Mouse (Mus musculus): Measurements from ENCODE around the gene Cfdp1. TPM values are rescaled to one million over a fixed set of nuclear protein-coding genes. Genes with fewer than 3 reads are reported as not detected.
A peak's percentile ranks its signal among the peaks of the same experiment; 100 is the strongest.

The Cfdp1 gene
- polyA plus RNA-seq, 1 experiment from 2014 or later, result 98.6 TPM

DNA sequence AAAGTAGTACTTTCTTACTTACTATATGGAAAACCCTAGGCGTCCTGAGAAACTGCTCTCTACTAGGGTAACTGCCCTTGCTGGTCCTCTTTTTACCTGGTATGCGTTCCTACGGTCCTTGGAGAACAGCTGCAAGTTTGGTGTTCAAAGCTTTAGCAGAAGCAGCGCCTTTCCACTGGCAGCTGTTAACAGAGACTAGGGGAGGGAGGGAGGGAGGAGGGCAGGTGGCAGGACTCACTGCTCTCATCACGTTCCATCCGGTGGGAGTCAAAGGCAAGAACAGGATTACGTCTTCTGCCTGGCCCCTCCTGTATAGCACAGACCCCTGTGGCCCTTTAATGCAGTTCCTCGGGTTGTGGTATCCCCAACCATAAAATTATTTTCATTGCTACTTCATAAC lies 50.7 kb downstream of the Cfdp1 start:
- H3K9me3 ChIP-seq (ENCODE audit: control insufficient read depth, low read length), result no peaks in the 10 kb centered on the region
- no peak for ATAC-seq (ENCODE audit: low FRiP score, low TSS enrichment)
- no peak overlapping the region for H3K4me3 ChIP-seq (ENCODE audit: low read depth, low read length)
- 67% methylated on average over 8 of the region's 8 CpGs for WGBS
- peaks cover 2% of the 10 kb centered on the region; the same call in 1 of the 2 replicates for H3K36me3 ChIP-seq (ENCODE audit: control insufficient read depth, insufficient read depth, low read length)
- H3K4me1 ChIP-seq (replicated peaks; ENCODE audit: control insufficient read depth, insufficient read depth), result no peaks in the 10 kb centered on the region
- DNase-seq (ENCODE audit: low spot score), result no peak
- peak overlapping the region; percentile 53 for H3K27ac ChIP-seq (replicated peaks)
- H3K4me2 ChIP-seq (replicated peaks; ENCODE audit: low read depth), result no peak overlapping the region
- TF ChIP-seq EP300 (optimal IDR thresholded peaks at IDR 0.05) (no peak), CTCF (IDR thresholded peaks at IDR 0.05; ENCODE audit: low read depth) (no peak)
- no peaks in the 10 kb centered on the region for H3K27me3 ChIP-seq (ENCODE audit: control insufficient read depth, insufficient read depth, low read length)
- no peak overlapping the region for H3K9ac ChIP-seq (ENCODE audit: low read length)

DNA sequence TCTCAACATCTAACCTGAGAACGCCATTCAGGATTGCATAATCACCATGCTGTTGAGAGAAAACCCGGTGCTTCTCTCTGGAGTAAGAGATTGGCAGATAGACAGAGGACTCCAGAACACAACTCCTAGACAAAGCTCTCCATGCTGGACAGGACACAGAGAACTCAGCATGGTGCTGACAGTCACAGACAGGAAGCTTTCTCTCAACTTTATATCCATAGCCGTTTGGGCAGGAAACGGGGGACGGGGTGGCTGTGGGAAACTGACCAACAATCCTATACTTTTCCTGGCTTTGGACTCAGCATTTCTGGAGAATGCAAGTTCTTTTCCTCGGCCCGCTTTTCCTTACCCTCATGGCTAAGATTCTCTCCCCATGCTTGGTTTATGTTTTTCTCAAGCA lies 51.8 kb downstream of the Cfdp1 start:
- no peak for DNase-seq (ENCODE audit: low spot score)
- Histone ChIP-seq H3K27me3 (ENCODE audit: control insufficient read depth, insufficient read depth, low read length) (no peaks in the 10 kb centered on the region), H3K9ac (ENCODE audit: low read length) (no peak overlapping the region), H3K27ac (replicated peaks) (peak overlapping the region; percentile 53), H3K4me1 (replicated peaks; ENCODE audit: control insufficient read depth, insufficient read depth) (no peaks in the 10 kb centered on the region), H3K36me3 (ENCODE audit: control insufficient read depth, insufficient read depth, low read length) (no peaks in the 10 kb centered on the region), H3K9me3 (ENCODE audit: control insufficient read depth, low read length) (no peaks in the 10 kb centered on the region), H3K4me3 (ENCODE audit: low read depth, low read length) (no peak overlapping the region), H3K4me2 (replicated peaks; ENCODE audit: low read depth) (no peak overlapping the region)
- ATAC-seq (ENCODE audit: low FRiP score, low TSS enrichment), result no peak
- TF ChIP-seq EP300 (optimal IDR thresholded peaks at IDR 0.05) (no peak), CTCF (IDR thresholded peaks at IDR 0.05; ENCODE audit: low read depth) (no peak)
- WGBS, result 78% methylated on average over 7 of the region's 7 CpGs

DNA sequence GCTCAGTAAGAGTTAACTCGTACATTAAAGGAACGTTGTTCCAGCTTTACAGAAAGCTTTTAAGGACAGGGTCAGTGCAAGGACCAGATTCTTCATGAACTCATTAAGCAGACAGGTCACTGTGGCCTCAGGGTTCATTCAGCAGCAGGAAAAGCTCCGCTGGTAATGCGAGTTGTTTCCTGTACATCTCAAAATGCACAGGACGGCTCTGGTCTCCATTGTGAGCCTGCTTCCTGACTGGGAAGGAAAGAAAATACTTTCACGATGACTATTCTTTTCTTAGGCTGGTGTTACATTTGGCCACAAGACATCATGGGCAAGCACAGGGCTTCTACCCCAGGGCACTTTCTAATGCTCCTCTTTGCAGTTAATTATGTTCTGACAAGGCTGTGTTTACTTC lies 52.6 kb downstream of the Cfdp1 start:
- DNase-seq (ENCODE audit: low spot score), result no peak
- Histone ChIP-seq H3K4me3 (ENCODE audit: low read depth, low read length) (no peak overlapping the region), H3K4me2 (replicated peaks; ENCODE audit: low read depth) (no peak overlapping the region), H3K36me3 (ENCODE audit: control insufficient read depth, insufficient read depth, low read length) (no peaks in the 10 kb centered on the region), H3K9me3 (ENCODE audit: control insufficient read depth, low read length) (no peaks in the 10 kb centered on the region), H3K27ac (replicated peaks) (no peak overlapping the region), H3K9ac (ENCODE audit: low read length) (no peak overlapping the region), H3K4me1 (replicated peaks; ENCODE audit: control insufficient read depth, insufficient read depth) (no peaks in the 10 kb centered on the region), H3K27me3 (ENCODE audit: control insufficient read depth, insufficient read depth, low read length) (no peaks in the 10 kb centered on the region)
- 45% methylated on average over 6 of the region's 6 CpGs for WGBS
- no peak; the same call in 1 of the 2 replicates for ATAC-seq (ENCODE audit: low FRiP score, low TSS enrichment)
- TF ChIP-seq CTCF (IDR thresholded peaks at IDR 0.05; ENCODE audit: low read depth) (no peak), EP300 (optimal IDR thresholded peaks at IDR 0.05) (no peak)

DNA sequence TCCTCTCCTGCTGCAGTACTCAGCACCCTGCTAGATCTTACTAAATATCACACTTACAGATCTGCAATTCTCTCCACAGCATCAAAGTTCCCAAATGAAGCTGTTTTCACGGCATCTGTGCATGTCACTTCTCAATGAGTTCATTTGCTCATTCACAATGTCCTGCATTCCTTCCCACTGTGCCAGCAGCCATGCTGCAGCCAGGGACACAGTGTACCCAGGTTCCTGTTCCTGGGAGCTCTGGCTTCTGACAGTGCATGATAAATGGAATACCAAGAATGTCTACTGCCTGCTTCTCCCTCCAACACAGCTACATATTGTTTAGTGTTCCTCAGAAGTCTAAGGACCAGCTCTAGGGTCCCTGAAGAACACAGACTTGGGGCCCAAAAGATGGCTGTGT lies 57.6 kb downstream of the Cfdp1 start:
- H3K27ac ChIP-seq (replicated peaks), result no peak overlapping the region
- TF ChIP-seq EP300 (optimal IDR thresholded peaks at IDR 0.05) (no peak), CTCF (IDR thresholded peaks at IDR 0.05; ENCODE audit: low read depth) (no peak)
- H3K4me2 ChIP-seq (replicated peaks; ENCODE audit: low read depth), result no peak overlapping the region
- no peak overlapping the region for H3K9ac ChIP-seq (ENCODE audit: low read length)
- H3K36me3 ChIP-seq (ENCODE audit: control insufficient read depth, insufficient read depth, low read length), result no peaks in the 10 kb centered on the region
- DNase-seq (ENCODE audit: low spot score) (no peak), ATAC-seq (ENCODE audit: low FRiP score, low TSS enrichment) (0 out of 2 replicates have a peak, but pooled peaks have one; percentile 38)
- H3K4me1 ChIP-seq (replicated peaks; ENCODE audit: control insufficient read depth, insufficient read depth), result no peaks in the 10 kb centered on the region
- H3K9me3 ChIP-seq (ENCODE audit: control insufficient read depth, low read length), result no peaks in the 10 kb centered on the region
- H3K4me3 ChIP-seq (ENCODE audit: low read depth, low read length), result no peak overlapping the region
- WGBS, result 44% methylated on average over 1 of the region's 1 CpGs
- H3K27me3 ChIP-seq (ENCODE audit: control insufficient read depth, insufficient read depth, low read length), result no peaks in the 10 kb centered on the region

DNA sequence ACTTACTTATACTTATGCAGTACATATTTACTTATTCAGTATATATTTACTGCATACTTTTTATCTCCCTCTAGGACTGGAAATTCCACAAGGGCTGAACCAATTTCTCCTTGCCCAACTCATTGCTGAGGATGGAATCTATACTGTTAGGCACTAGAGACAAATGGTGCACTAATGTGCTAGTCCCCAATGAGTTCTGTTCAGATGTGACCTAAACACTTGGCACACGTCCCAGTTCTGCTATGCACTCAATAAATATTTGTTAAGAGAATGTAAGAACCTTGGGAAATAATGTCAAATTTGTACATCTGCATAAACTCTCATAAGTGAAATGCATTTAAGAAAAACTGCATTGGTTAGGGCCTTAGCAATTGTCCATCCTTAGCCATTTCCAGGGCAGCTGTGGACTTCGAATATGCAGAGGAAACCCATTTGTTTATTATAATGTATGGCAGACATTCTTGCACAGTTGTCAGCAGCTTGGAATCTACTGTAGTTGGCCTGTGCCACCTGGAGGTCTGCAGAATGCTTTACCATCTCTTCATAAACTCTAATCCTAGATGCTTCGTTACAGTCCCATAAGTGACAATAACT lies 60.7 kb downstream of the Cfdp1 start:
- TF ChIP-seq CTCF (IDR thresholded peaks at IDR 0.05; ENCODE audit: low read depth) (no peak), EP300 (optimal IDR thresholded peaks at IDR 0.05) (no peak)
- no peaks in the 10 kb centered on the region for H3K4me1 ChIP-seq (replicated peaks; ENCODE audit: control insufficient read depth, insufficient read depth)
- DNase-seq (ENCODE audit: low spot score) (peak; percentile 34), ATAC-seq (ENCODE audit: low FRiP score, low TSS enrichment) (no peak)
- no peaks in the 10 kb centered on the region for H3K27me3 ChIP-seq (ENCODE audit: control insufficient read depth, insufficient read depth, low read length)
- H3K9ac ChIP-seq (ENCODE audit: low read length), result no peak overlapping the region
- no peak overlapping the region for H3K27ac ChIP-seq (replicated peaks)
- H3K36me3 ChIP-seq (ENCODE audit: control insufficient read depth, insufficient read depth, low read length), result no peaks in the 10 kb centered on the region
- 32% methylated on average over 3 of the region's 3 CpGs for whole genome bisulfite sequencing
- no peaks in the 10 kb centered on the region for H3K9me3 ChIP-seq (ENCODE audit: control insufficient read depth, low read length)
- H3K4me3 ChIP-seq (ENCODE audit: low read depth, low read length), result no peak overlapping the region
- no peak overlapping the region for H3K4me2 ChIP-seq (replicated peaks; ENCODE audit: low read depth)

DNA sequence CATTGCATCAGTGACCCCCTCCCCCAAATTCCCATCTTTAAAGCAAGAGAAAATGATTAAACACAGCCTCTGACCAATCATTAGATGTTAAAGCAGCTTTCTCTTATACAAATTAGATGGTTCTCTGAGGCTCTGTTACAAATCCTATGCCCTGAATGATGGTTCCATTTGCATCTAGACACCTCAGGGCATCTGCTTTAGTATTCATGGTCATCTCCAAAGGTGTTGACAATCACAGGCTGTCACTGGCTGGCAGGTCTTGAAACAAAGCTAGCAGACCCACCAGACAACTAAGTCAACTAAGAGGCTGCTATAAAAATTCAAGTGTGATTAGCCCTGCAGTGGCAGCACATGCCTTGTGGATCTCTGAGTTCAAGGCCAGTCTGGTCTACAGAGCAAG lies 64.5 kb downstream of the Cfdp1 start:
- Histone ChIP-seq H3K4me1 (replicated peaks; ENCODE audit: control insufficient read depth, insufficient read depth) (0 out of 2 replicates have a peak, but pooled peaks cover 2% of the 10 kb centered on the region), H3K4me2 (replicated peaks; ENCODE audit: low read depth) (no peak overlapping the region), H3K9ac (ENCODE audit: low read length) (no peak overlapping the region), H3K4me3 (ENCODE audit: low read depth, low read length) (no peak overlapping the region), H3K27me3 (ENCODE audit: control insufficient read depth, insufficient read depth, low read length) (no peaks in the 10 kb centered on the region), H3K36me3 (ENCODE audit: control insufficient read depth, insufficient read depth, low read length) (no peaks in the 10 kb centered on the region), H3K27ac (replicated peaks) (no peak overlapping the region), H3K9me3 (ENCODE audit: control insufficient read depth, low read length) (no peaks in the 10 kb centered on the region)
- DNase-seq (ENCODE audit: low spot score) (no peak), ATAC-seq (ENCODE audit: low FRiP score, low TSS enrichment) (no peak)
- TF ChIP-seq CTCF (IDR thresholded peaks at IDR 0.05; ENCODE audit: low read depth) (no peak), EP300 (optimal IDR thresholded peaks at IDR 0.05) (no peak)
